Mouse (Mus musculus) stomach, postnatal 0 days (tissue): ENCODE data around the gene Plppr4.

Experiments used
- CTCF ChIP-seq: IDR thresholded peaks from 2 replicates; pipeline ENCODE4 v1.5.1; 2016; ENCODE audit warnings: antibody characterized with exemption, low read depth, mild to moderate bottlenecking, moderate library complexity
- EP300 ChIP-seq: optimal IDR thresholded peaks from 2 replicates; pipeline ENCODE3; 2016; ENCODE audit warnings: antibody characterized with exemption

GRCm38 (mm10) chr3:117326551-117326950 is 34.1 kb downstream of the Plppr4 start:
- TF ChIP-seq EP300 (no peak), CTCF (no peak)
